Mouse (Mus musculus) mouse embryonic stem cell (cell line): ENCODE data around the gene Tpmt.

Source experiments
- in situ Hi-C, 2 experiments: fragments of 300-500 bp; cut with MboI; formaldehyde crosslinking; loops; 1 replicate in 1 of 2; 3 replicates in 1 of 2; pipeline ENCODE4 v1.14.3; 2019 to 2020; ENCODE audit warnings: low sequenced_read_pairs in 2 of 2, low pct_unique_long_range_greater_than_20kb in 1 of 2, mixed read lengths in 1 of 2; ENCODE audit not compliant: unreplicated experiment in 1 of 2

Tpmt gene

DNA sequence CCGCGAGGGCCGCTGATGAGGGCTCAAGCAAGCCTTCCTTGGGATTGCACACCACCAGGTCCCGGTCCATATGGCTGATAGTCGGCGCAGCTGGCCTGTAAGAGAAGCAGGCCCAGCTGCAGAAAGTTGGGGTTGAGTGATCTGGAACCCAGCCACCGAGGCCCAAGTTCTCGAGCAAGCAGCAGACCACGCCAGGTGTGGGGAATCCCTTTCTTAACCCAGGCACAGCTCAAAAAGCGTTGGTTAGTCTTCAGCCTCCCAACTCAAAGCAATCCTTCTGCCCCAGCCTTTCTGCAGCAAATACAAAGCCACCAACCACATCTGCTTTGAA is at the start of gene Tpmt:
Tpmt (minus strand) TSS at position 121 of the 331 bp plus-strand sequence.
- in situ Hi-C loops: loop anchor here in 1 of 2 experiments (25.0 kb wide), 1 partner anchor 757 kb away; no protein-coding TSS in a partner anchor

DNA sequence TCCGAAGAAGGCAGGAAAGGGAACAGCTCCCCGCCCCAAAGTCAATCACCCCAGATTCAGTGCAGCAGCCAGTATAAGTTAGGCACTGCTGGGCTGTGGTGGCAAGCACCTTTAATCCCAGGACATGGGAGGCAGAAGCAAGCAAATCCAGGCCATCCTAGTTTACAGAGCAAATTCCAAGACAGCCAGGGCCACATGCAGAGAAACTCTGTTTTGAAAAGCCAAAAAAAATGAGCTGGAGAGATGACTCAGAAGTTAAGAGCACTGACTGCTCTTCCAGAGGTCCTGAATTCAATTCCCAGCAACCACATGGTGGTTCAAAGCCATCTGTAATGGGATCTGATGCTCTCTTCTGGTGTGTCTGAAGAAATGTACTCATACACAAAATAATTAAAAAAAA is 49.3 kb upstream of the Tpmt start:
- in situ Hi-C loops: loop anchor here in 1 of 2 experiments (25.0 kb wide), 1 partner anchor 406 kb away; no protein-coding TSS in a partner anchor

DNA sequence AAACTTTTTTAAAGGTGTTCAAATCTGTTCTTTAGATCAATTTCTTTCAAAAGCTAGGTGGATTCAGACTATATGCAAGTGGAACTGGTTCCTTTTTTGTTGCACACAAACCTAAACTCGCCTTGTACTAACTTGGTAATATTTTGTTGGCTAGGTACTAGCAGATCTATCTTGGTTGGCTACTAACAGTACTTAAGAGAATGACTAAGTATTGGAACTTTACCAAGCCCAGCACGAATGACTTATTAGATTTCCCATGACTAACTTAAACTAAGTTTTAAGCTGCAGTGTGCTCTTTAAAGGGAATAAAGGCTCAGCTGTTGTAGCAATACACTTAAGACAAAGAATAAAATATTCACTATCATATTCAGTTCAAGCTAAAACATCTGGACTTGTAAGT is 44.7 kb upstream of the Tpmt start:
- in situ Hi-C loops: loop anchor here in 1 of 2 experiments (25.0 kb wide), 1 partner anchor 402 kb away; no protein-coding TSS in a partner anchor

DNA sequence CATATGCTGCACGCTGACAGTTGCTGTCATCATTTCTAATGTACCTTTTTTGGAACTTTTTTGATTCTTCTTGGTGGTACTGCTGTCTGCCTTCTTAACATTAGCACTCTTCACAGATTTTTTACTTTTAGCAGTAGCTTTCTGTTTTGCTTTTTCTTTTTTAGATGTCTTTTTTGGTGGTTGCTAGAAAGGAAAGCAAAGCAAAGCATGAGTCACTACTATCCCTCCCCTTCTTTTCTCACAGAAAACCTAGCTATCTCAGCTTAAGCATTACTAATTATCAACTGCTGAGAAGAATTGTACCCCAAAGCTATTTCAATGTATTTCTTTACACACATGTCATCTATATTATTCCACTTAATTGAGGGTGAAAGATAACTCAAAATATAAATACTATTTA is 43.9 kb upstream of the Tpmt start:
- in situ Hi-C loops: loop anchor here in 1 of 2 experiments (25.0 kb wide), 1 partner anchor 401 kb away; no protein-coding TSS in a partner anchor

DNA sequence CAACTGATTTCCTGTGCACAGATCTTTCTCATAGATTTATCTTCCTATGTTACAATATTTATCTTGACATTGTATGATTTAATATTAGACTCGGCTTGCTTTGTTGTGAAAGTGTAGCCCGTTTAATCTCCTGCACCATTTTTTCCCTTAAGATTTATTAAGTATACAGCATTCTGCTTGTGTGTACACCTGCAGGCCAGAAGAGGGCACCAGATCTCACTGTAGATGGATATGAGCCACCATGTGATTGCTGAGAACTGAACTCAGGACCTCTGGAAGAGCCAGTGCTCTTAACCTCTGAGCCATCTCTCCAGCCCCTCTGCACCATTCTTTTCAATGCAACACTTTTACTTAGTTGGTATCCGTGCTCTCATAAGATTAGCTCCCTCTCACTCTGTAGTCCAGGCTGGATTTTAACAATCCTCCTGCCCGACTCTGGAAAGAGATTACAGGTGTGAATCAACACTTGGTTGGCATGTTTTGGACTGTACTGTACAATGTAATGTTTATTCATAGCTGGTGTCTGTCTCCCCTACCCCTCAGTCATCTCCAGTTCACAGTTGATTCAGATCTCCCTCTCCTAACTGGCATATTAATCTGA is 36.5 kb upstream of the Tpmt start:
- in situ Hi-C loops: loop anchor here in 1 of 2 experiments (25.0 kb wide), 1 partner anchor 394 kb away; no protein-coding TSS in a partner anchor

DNA sequence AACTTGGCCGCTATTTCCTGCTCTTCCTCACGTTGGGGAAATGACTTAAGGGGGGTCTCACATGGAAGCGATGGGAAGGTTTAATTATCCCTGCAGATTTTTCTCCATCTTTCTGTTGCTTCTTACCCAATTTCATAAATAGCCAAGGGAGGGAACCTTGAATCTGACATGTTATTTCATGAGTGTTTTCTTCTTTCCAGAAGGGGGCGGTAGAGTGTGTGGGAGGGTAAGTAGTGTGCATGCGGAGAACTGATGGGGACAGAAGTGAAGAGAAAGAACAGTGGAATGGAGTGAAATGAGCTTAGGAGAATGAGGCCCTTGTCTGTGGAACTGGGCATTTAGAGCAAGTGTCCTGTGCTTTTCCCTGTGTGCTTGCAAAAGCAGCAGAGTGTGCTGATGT is 34.3 kb upstream of the Tpmt start:
- in situ Hi-C loops: loop anchor here in 1 of 2 experiments (10.0 to 25.0 kb wide), 2 partner anchors 206 to 391 kb away; no protein-coding TSS in a partner anchor

DNA sequence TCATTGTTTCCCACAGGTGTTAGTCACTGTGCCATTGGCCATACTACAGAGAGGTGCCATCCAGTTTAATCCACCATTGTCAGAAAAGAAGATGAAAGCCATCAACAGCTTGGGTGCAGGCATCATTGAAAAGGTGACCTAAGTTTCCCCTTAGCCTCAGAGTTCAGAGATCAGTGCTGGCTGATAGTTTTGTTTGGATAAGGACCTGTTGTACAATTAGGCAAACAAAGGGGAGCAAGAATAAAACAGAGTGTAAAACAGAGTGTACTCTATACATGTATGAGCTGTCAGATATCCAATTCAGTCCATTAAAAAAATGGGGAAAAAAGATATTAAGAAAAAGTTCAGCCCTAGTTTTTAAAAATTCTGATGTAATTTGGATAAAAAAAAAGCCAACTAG is 32.8 kb upstream of the Tpmt start:
- in situ Hi-C loops: loop anchor here in 1 of 2 experiments (10.0 to 25.0 kb wide), 2 partner anchors 207 to 390 kb away; no protein-coding TSS in a partner anchor

DNA sequence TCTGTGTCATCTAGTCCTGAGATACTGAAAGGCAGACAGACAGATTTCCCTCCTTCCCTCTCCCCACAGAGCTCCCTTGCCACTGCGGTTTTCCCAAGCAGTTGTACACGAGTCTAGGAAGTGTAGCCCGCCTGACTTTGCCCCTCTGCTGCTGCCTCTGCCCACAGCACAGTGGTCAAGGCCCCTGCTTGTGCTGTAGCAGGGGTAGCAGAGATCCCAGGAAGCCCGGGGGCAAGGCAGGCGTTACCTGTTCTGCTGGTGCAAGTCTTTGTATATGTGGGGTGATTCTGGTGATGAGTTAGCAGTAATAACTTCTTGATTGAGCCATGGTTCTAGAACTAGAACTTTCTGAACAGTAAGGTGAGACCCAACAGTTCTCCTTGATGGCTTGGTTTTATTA is 31.6 kb upstream of the Tpmt start:
- in situ Hi-C loops: loop anchor here in 1 of 2 experiments (10.0 to 25.0 kb wide), 2 partner anchors 209 to 389 kb away; no protein-coding TSS in a partner anchor

DNA sequence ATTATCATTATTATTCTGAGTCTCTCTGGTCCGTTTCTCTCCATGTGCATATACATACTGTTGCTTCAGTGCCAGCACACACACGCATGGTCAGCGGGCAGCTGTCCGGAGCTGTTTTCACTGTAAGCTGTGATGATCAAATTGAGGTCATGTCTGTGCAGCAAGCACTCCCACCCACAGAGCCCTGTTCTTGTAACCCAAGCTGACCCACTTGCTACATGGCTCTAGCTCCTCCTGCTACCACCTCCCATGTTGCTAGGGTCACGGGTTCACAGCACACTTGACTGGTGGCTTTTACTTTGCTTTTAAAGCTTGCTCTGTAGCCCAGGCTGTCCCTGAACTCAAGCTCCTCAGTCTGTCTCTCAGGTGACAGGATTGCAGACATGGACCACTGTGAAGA is 27.9 kb upstream of the Tpmt start:
- in situ Hi-C loops: loop anchor here in 1 of 2 experiments (10.0 kb wide), 1 partner anchor 212 kb away; no protein-coding TSS in a partner anchor

DNA sequence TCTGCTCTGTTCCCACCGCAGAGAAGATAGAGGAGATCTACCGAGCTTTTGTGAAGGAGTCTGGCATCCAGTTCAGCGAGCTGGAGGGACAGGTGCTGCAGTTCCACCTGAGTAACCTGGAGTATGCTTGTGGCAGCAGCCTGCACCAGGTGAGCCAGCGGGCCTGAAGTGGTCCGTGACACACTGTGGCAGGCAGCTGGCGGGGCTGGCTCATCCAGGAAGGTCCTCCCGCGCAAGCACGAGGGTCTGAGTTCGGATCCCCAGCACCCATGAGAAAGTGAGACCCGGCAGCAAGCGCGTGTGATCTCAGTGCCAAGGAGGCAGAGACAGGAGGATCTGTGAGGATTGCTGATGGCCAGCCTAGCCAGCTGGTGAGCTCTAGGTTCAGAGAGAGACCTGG is 27.3 kb upstream of the Tpmt start:
- in situ Hi-C loops: loop anchor here in 1 of 2 experiments (10.0 kb wide), 1 partner anchor 213 kb away; no protein-coding TSS in a partner anchor

DNA sequence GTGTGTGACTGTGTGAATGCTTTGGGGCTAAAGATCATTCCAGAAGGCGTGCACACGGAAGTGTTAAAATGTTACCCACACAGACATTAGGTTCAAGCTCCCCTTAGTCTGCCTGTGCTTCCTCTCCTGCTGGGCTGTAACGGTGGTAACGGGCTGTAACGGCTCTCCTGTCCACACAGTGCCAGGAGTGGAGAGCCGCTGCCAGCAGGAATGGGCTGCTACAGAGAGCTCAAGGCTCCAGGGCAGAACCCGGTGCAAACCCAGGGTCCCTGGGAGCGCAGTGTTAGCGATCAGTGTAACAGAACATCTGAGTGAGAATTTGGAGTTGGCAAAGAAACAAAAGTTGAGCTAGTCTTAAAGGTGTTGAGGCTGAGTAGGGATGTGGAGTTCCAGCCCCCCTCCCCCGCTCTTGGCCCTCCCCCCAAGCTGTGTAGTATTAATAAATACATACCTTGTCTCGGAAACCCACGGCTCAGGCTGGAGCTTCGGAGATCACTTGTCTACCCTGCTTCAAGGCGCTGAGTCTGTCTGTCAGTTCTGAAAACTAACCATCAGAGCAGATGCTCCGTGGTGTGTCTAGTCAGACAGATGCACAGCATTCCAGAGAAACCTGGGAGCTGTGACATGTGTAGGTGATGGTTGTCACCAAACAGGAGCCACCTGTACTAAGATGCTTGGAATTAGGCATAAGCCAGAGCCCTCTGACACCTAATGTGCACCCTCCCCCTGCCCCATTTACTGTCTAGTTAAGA is 26.0 kb upstream of the Tpmt start:
- in situ Hi-C loops: loop anchor here in 1 of 2 experiments (10.0 kb wide), 1 partner anchor 214 kb away; no protein-coding TSS in a partner anchor

DNA sequence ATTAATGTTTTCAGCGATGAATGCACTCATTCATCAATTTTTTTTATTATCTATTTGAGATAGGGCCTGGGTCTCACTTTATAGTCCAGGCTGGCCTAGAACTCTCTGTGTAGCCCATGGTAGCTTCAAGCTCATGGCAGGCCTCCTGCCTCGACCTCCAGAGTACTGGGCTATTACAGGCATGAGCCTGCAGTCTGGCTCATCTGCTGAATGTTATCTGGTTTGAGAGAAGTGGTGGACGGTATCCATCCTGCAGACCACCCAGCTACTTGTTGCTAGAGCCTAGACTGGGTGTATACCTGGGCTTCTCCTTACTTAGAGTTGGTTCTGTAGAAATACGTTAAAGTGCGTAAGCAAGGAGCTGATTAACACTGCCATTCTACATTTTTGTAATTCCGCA is 22.5 kb upstream of the Tpmt start:
- in situ Hi-C loops: no loop called here

DNA sequence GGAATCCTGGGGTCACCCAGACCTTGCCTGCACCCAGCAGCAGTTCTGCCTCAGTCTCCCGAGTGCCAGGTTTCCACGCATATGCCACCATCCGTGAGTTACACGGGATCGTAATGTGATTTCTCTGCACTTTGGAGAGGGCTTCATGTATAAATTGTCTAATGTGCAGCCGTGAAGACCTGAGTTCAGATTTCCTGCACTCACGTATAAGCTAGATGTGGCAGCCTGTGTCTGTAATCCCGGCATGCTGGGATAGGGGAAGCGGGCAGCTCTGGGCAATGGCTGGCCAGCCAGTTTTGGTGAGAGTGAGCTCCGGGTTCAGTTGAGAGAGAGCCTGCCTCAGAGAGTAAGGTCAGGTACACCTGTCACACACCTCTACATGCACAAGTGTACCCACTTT is 22.0 kb upstream of the Tpmt start:
- in situ Hi-C loops: no loop called here

DNA sequence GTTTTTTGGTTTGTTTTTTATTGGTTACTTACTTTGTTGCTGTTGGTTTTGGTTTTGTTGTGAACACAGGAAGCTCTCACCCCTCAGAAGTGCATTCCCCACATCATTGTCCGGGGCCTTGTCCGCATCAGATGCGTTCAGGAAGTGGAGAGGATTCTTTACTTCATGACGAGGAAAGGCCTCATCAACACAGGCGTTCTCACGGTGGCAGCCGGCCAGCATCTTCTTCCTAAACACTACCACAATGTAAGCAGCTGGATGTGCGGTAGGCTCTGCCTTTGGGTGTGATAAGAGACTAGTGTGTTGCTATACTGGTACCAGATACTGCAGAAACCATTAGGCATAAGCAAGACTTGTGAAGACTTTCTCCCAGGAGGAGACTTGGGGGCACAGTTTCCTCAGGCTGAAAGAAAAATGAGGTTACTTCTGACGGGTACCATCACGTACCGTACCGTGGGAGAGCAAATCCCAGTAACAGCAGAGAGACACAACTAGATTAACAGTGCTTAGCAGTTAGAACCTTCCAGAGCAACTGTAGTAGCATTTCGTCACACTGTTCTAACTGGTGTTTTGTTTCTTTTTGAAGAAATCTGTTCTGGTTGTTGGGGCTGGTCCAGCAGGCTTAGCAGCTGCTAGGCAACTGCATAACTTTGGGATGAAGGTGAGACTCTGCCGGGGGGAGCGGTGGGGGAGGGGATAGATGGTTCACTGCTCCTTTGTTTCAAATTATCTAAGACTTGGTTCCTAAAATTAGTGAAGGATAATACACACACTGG is 19.6 kb upstream of the Tpmt start:
- in situ Hi-C loops: no loop called here

DNA sequence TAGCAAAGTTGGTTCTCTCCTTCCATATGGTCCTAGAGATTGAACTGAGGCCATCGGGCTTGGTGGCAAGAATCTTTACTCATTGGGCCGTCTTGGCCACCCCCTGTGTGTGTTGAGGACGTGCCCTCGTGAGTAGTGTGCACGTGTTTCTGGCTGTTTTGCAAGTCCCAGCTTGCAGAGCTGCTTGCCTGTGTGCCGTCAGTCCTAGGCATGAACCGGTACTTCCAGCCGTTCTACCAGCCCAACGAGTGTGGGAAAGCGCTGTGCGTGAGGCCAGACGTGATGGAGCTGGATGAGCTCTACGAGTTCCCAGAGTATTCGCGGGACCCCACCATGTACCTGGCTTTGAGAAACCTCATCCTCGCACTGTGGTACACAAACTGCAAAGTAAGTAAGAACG is 18.2 kb upstream of the Tpmt start:
- in situ Hi-C loops: no loop called here

DNA sequence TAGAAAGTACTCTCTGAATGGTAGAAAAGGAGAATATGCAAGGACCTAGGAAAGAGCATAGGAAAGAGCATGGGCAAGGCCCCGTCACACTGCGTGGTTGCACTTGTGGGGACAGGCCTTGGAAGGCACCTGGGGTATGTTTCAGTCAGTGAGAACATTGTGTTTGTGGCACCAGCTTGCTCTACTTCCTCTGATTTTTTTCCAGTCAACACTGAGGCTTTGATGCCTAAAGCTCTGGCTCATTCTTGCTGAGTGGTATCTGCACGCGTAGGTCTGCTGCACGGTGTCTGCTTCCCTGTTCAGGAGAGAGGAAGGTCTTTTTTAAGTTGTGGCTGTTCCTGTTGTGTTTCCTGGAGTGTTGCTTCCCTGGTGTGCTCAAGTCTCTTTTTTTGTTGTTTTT is 12.2 kb upstream of the Tpmt start:
- in situ Hi-C loops: no loop called here

DNA sequence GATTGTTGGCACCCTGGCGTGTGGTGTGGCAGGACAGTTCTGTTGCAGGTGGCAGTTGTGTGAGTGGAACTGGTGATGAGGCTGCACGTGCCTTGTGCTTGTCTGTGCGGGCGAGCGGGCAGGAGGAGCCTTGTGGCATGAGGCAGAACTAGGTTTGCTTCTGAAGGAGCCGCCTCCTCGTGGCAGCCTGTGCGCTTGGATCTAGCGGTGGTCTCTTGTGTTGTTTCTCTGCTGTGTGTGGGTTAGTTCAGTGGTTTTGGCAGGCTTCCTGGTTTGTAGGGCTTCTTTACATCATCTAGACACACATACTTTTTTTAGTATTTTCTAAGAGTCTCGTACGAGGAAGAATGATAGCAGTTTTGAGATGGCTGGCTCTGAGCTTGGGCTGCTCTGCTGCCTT is 11.6 kb upstream of the Tpmt start:
- in situ Hi-C loops: no loop called here

DNA sequence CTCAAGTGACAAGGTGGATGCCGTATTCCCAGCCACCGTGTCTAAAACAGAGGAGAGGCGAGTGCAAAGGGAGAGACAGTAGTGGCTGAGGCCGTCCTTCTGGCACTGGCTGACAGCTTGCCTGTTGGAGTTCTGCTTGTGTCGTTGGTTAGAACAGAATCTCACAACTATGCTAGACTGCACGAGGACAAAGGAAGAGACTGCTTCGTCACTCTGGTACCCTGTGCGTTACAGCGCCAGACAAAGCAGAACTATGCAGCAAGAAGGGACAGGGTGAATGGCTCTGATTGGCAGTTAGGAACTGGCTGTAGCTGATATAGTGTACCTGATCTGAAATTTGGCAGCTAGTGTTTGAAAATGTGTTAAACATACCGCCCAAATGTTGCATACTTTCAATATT is 9.4 kb upstream of the Tpmt start:
- in situ Hi-C loops: no loop called here

DNA sequence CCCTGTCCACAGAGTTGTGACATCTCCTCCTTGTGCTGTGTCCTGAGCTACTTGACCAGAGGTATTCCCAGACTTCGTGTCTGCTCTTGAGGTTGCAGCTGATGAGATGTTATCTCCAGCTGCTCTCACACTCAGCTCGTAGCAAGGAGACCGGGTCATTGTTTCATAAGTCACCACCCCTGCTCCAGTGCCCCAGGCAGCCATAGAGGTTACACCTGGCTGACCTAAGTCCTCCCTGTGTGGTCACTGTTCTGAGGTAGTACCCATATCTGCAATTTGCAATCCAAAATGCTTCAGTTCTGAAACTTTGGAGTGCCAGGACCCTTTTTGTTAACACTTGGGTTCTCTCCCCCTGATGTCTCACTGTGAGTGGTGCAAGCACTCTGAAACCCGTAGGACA is 5.5 kb upstream of the Tpmt start:
- in situ Hi-C loops: no loop called here
